Mouse (Mus musculus) G1E (cell line): ENCODE results near the gene Hes1. TPM values are rescaled to one million over a fixed set of nuclear protein-coding genes. Genes with fewer than 3 reads are reported as not detected.

Source experiments
- ATAC-seq: 2 replicates; pipeline ENCODE4 v1.8.0; 2016; ENCODE audit warnings: mild to moderate bottlenecking; ENCODE audit not compliant: insufficient number of reproducible peaks, poor library complexity, low FRiP score, severe bottlenecking; ENCODE audit errors: extremely low read depth
- DNase-seq: peaks from one replicate; pipeline ENCODE4 v3.0.0; 2012; ENCODE audit warnings: low spot score
- H3K27me3 ChIP-seq: 2 replicates; pipeline ENCODE4 v1.6.1; 2012; ENCODE audit warnings: mild to moderate bottlenecking, low read length, inconsistent platforms; ENCODE audit not compliant: insufficient read depth
- H3K36me3 ChIP-seq: replicated peaks from 2 replicates; pipeline ENCODE3; 2012; ENCODE audit warnings: mild to moderate bottlenecking, inconsistent platforms
- H3K4me1 ChIP-seq: 2 replicates; pipeline ENCODE4 v1.6.1; 2012; ENCODE audit warnings: low read depth, low read length, inconsistent platforms, mixed read lengths; ENCODE audit not compliant: insufficient read depth
- H3K4me3 ChIP-seq: 2 replicates; pipeline ENCODE4 v1.5.1; 2012; ENCODE audit warnings: low read depth, mild to moderate bottlenecking, inconsistent platforms, low read length, moderate library complexity, mixed read lengths
- H3K9me3 ChIP-seq: replicated peaks from 2 replicates; pipeline ENCODE4 v1.6.1; 2012; ENCODE audit warnings: inconsistent platforms
- CTCF ChIP-seq: IDR thresholded peaks from 2 replicates; pipeline ENCODE4 v1.5.1; 2012; ENCODE audit warnings: low read depth, low read length, inconsistent platforms, mixed read lengths
- GATA1 ChIP-seq: IDR thresholded peaks from 2 replicates; pipeline ENCODE4 v1.6.1; 2012; ENCODE audit warnings: borderline replicate concordance, low read length, inconsistent platforms, mixed read lengths
- GATA2 ChIP-seq: IDR thresholded peaks from 2 replicates; pipeline ENCODE4 v1.6.1; 2012; ENCODE audit warnings: low read depth, low read length, inconsistent platforms, borderline replicate concordance
- POLR2AphosphoS5 ChIP-seq: IDR thresholded peaks from 2 replicates; pipeline ENCODE4 v1.6.1; 2012; ENCODE audit warnings: low read depth, low read length, inconsistent platforms; ENCODE audit not compliant: insufficient replicate concordance
- TAL1 ChIP-seq: conservative IDR thresholded peaks from 2 replicates; pipeline ENCODE4 v1.6.1; 2012; ENCODE audit warnings: low read depth, low read length, inconsistent platforms, mixed read lengths
- polyA plus RNA-seq: library from polyadenylated mRNA; stranded (reverse); fragments of >175 nt; gene quantifications from 2 replicates; pipeline ENCODE4 v1.2.3, GENCODE M21; 2012
- total RNA-seq, 2 experiments: library from RNA; stranded (forward) in 1 of 2; stranded (reverse) in 1 of 2; fragments of 200-1000 nt in 1 of 2; fragments of >200 nt in 1 of 2; fragmentation: Nextera tagmentation in 1 of 2; gene quantifications; 2 replicates each; pipeline ENCODE4 v1.2.3; 2014 to 2017

The Hes1 gene
- total and polyA plus RNA-seq, 3 experiments, result 56.9 to 80.7 (median 58.2) TPM

DNA sequence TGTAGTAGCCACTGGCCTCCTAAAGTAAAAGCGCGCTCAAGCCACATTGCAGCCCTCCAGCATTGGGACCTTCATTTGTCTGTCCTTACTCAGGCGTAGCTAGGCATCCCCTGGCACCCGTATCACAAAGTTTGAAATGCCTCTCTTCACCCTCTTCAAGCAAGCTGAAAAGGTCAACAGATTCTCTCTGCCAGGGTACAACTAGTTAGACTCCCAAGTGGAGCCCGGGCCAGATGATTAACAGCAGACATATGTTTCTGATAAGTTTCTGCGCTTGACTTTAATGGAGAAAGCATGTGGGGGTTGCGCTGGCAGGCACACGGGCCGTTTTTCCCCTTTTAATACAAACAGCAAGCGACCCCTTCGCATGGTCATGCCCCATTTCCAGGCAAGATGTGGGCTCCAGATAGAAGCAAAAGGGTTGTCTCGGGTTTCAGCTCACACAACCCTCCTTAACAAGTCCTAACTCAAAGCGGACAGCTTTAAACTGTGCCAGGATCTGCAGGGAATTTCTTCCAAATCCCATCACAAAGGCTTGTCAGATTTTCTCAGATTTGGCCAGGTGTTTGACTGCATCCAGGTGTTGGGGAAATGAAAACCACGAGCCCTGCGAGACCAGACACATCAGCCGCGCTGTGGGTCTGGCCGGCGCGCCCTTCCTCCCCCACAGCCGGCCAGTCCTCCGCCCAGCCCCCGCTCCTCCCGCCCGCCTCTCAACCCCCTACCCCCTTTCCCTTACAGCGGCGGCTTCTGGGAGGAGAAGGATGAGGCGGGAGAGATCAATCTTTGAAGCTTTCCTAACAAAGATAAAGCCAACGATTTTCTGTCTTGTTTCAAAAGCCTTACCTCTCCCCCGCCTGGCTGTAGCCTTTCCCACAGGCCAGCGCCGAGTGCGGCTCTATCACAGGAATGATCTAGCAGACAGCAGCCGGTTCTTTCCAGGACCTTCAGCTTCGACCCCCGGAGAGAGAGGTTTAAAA, 4.1 kb downstream of the Hes1 start:
- H3K36me3 ChIP-seq, result peaks cover 13% of the 10 kb centered on the region
- H3K27me3 ChIP-seq, result peaks cover 5% of the 10 kb centered on the region; the same call in 1 of the 2 replicates
- peaks cover 71% of the 10 kb centered on the region for H3K4me1 ChIP-seq

DNA sequence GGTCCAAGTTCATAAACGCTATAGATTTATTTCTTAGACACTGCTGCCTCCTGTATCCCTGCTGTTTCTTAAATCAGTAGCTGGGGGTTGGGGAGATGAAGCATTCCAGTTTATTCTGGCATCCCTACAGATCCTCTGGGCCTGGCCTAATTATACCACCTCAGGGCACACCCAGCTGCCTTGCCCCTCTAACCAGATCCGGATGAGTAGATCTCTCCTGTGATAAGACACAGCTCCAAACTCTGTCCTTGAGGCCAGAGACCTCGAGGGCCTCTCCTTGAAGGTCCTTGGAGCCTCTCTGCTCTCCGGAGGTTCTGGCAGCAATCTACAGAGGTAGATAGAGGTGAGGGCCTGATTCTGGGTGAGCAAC, 5.4 kb downstream of the Hes1 start:
- ATAC-seq, result no peak
- H3K4me1 ChIP-seq, result peaks cover 63% of the 10 kb centered on the region
- H3K36me3 ChIP-seq, result peaks cover 13% of the 10 kb centered on the region
- H3K4me3 ChIP-seq, result peak overlapping the region; percentile 73
- DNase-seq, result no peak
- peaks cover 10% of the 10 kb centered on the region; the same call in 1 of the 2 replicates for H3K27me3 ChIP-seq
- no peak for TF ChIP-seq CTCF
- no peaks in the 10 kb centered on the region for H3K9me3 ChIP-seq

More for the DNA sequence above, 4.1 kb downstream of the Hes1 start:
- TF ChIP-seq CTCF (no peak), GATA1 (no peak), POLR2AphosphoS5 (no peak), GATA2 (no peak), TAL1 (no peak)
- Histone ChIP-seq H3K4me3 (peak overlapping the region; percentile 65; the same call in 1 of the 2 replicates), H3K9me3 (no peaks in the 10 kb centered on the region)
- DNase-seq, result no peak
- ATAC-seq, result no peak

DNA sequence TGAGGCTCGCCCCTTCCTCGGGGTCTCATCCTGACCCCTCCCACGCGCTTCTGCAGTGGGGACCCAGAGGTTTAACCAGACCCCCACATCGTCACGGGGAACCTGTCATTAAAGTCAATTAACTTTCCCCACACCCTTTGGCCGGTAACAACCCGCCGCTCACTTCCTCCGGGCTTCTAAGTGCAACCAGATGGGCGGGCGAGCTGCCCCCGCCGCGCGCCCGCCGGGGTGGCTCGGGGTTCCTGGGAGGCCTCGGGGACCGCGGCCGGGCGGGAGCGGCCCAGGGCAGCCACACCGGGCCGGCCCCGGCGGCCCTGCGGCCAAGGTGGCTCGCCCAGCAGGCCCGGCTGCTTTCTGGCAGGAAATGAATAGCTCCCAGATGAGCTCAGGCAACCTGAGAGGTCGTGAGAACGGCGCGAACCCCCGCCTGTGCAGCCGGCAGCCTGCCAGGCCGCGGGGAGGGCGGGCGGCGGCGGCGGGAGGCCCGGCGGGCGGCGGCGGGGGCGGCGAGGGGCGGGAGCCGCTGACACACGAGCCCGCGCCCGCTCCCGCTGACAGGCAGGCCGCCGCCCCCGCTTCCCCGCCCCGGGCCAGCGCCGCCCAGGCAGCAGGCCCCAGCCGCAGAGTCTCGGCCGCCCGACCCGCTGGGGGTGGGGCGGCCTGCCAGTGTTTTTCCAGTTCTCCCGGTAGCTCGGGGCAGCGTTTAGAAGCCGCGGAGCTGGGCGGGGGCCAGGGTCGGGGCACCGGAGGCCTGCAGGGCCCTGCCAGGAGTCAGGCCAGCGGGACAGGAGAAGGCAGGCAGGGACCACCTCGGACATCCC, 6.0 kb downstream of the Hes1 start:
- TF ChIP-seq TAL1 (no peak), GATA2 (no peak), CTCF (no peak)
- H3K4me1 ChIP-seq, result peaks cover 58% of the 10 kb centered on the region
- peak; percentile 80 for DNase-seq
- H3K4me3 ChIP-seq, result peak overlapping the region; percentile 73
- no peaks in the 10 kb centered on the region for H3K9me3 ChIP-seq
- ATAC-seq, result no peak
- peaks cover 10% of the 10 kb centered on the region; the same call in 1 of the 2 replicates for H3K27me3 ChIP-seq
- peaks cover 13% of the 10 kb centered on the region for H3K36me3 ChIP-seq

DNA sequence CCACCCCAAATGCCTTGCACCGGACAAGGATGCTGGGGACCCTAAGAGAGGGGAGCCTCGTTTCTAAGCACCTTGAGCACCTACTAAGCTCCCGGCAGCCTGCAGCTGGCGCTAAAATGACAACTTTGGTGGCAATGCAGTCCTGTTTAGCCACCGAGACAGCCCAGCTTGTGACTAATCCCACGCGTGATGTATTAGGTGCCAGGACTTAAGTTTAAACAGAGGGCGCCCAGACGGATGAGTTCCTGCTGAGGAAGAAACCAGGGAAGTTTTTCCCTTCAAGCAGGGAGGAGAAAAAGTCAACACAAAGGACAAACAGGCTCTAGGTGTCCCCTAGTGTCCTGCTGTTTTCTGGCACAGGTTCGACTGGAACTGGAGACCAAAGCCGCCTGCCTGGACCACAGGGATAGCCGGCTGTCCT, 6.6 kb downstream of the Hes1 start:
- H3K27me3 ChIP-seq, result peaks cover 10% of the 10 kb centered on the region; the same call in 1 of the 2 replicates
- no peak for DNase-seq

GRCm38 (mm10) chr16:30073317-30073716, 9.1 kb downstream of the Hes1 start:
- H3K9me3 ChIP-seq, result peaks cover 3% of the 10 kb centered on the region; the same call in 1 of the 2 replicates
- peaks cover 36% of the 10 kb centered on the region for H3K4me1 ChIP-seq
- TF ChIP-seq GATA1, result no peak
- no peak for TF ChIP-seq TAL1
- TF ChIP-seq GATA2, result no peak
- no peak for TF ChIP-seq CTCF
- TF ChIP-seq POLR2AphosphoS5, result no peak
- ATAC-seq (no peak), DNase-seq (no peak)
- no peaks in the 10 kb centered on the region for H3K36me3 ChIP-seq
- peaks cover 16% of the 10 kb centered on the region; the same call in 1 of the 2 replicates for H3K27me3 ChIP-seq
- no peak overlapping the region for H3K4me3 ChIP-seq

More for the DNA sequence above, 6.6 kb downstream of the Hes1 start:
- Histone ChIP-seq H3K4me3 (peak overlapping the region; percentile 73), H3K9me3 (no peaks in the 10 kb centered on the region), H3K4me1 (peaks cover 53% of the 10 kb centered on the region), H3K36me3 (peaks cover 13% of the 10 kb centered on the region)
- ATAC-seq, result no peak
- TF ChIP-seq TAL1 (no peak), CTCF (no peak), GATA2 (no peak), POLR2AphosphoS5 (no peak), GATA1 (no peak)

DNA sequence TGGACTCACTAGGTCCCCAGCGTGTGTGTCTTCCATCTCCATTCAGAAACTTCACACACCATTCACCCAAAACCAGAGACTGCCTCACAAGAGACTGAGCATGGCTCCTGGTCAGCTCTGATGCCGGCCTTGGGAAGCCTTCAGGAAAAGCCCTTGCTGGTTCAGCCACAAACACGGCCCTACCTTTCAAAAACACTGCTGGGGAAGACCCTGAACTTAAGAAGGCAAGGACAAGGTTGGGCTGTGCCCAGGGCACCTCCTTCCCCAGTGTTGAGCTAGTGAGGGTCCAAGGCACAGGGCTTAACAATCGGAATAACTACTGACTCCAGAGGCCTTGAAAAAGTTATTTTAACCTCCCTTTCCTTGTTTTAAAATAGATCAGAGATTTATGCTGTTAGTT, 17.3 kb downstream of the Hes1 start:
- TF ChIP-seq GATA1, result no peak
- no peak for TF ChIP-seq POLR2AphosphoS5
- TF ChIP-seq TAL1, result no peak
- no peak for TF ChIP-seq CTCF
- TF ChIP-seq GATA2, result no peak
- DNase-seq (no peak), ATAC-seq (no peak)
- peaks cover 31% of the 10 kb centered on the region for H3K27me3 ChIP-seq
- H3K9me3 ChIP-seq, result peaks cover 3% of the 10 kb centered on the region; the same call in 1 of the 2 replicates
- peaks cover 26% of the 10 kb centered on the region for H3K4me1 ChIP-seq
- H3K4me3 ChIP-seq, result no peak overlapping the region
- H3K36me3 ChIP-seq, result no peaks in the 10 kb centered on the region
